Mouse (Mus musculus): Measurements from ENCODE around the gene Esrra. TPM values are rescaled to one million over a fixed set of nuclear protein-coding genes. Genes with fewer than 3 reads are reported as not detected.

Esrra gene
- total RNA-seq, 2 experiments from 2014 or later, result 146 to 154 TPM

Small RNA genes lying within 50 kb of the gene (microRNA-seq; reads per million reads assigned to microRNA genes)
- gene Mir6990 (ENCODE audit: borderline number of aligned reads in 2 of 2), result 5.4 to 7.9 reads per million in 2 experiments

Other genes with a start within 250 kb of the Esrra start
- 10 to 100 TPM; 17.4 to 19.4 TPM for gene Rps6ka4, start 81.2 kb downstream of the Esrra start, total RNA-seq (2021)
- under 1 TPM; 0.69 to 0.92 TPM for gene Ccdc88b, start 63.6 kb downstream of the Esrra start, total RNA-seq (2021)
- gene Trmt112, start 12.1 kb downstream of the Esrra start, total RNA-seq (2021), result 10 to 100 TPM; 27.8 to 30.3 TPM
- 100 to 1,000 TPM; 693 to 776 TPM for gene Prdx5, start 11.7 kb downstream of the Esrra start, total RNA-seq (2021)
- gene Catsperz, start 3.6 kb upstream of the Esrra start, total RNA-seq (2021), result not detected
- not detected for gene Kcnk4, start 12.7 kb upstream of the Esrra start, total RNA-seq (2021)
- gene Bad, start 20.0 kb upstream of the Esrra start, total RNA-seq (2021), result 10 to 100 TPM; 22.0 to 24.7 TPM
- 10 to 100 TPM; 37.3 to 39.1 TPM for gene Gpr137, start 20.7 kb upstream of the Esrra start, total RNA-seq (2021)
- 10 to 100 TPM; 77.3 to 95.8 TPM for gene Ppp1r14b, start 53.2 kb upstream of the Esrra start, total RNA-seq (2021)
- 10 to 100 TPM; 17.0 to 18.5 TPM for gene Plcb3, start 54.7 kb upstream of the Esrra start, total RNA-seq (2021)
- gene Fkbp2, start 58.7 kb upstream of the Esrra start, total RNA-seq (2021), result 10 to 100 TPM; 18.8 to 20.5 TPM
- gene Vegfb, start 65.8 kb upstream of the Esrra start, total RNA-seq (2021), result 100 to 1,000 TPM; 438 to 444 TPM
- 10 to 100 TPM; 51.0 to 57.1 TPM for gene Dnajc4, start 70.8 kb upstream of the Esrra start, total RNA-seq (2021)
- gene Nudt22, start 74.3 kb upstream of the Esrra start, total RNA-seq (2021), result 10 to 100 TPM; 27.0 to 28.9 TPM
- gene Trpt1, start 74.3 kb upstream of the Esrra start, total RNA-seq (2021), result 10 to 100 TPM; 23.0 to 25.5 TPM
- gene Fermt3, start 97.7 kb upstream of the Esrra start, total RNA-seq (2021), result 1 to 10 TPM; 4.2 to 5.9 TPM
- gene Stip1, start 118.2 kb upstream of the Esrra start, total RNA-seq (2021), result 100 to 1,000 TPM in 1 of 2 experiments, 10 to 100 TPM in 1; 98.7 to 126 TPM
- gene Macrod1, start 135.0 kb upstream of the Esrra start, total RNA-seq (2021), result 100 to 1,000 TPM; 272 to 280 TPM
- gene Flrt1, start 183.9 kb upstream of the Esrra start, total RNA-seq (2021), result under 1 TPM; 0.84 to 1.00 TPM

Data from heart, postnatal 36 days (tissue).